Mouse (Mus musculus) cerebellum, adult 2 months (tissue): ENCODE results near the gene Dnajc13.

ENCODE experiments used
- CTCF ChIP-seq: fragments of 200-500 bp; IDR thresholded peaks from 2 replicates; pipeline ENCODE4 v1.5.1; 2011; ENCODE audit warnings: low read depth, mild to moderate bottlenecking, control low read depth, low read length, moderate library complexity, borderline replicate concordance; ENCODE audit not compliant: insufficient read depth
- POLR2A ChIP-seq: fragments of 200-500 bp; IDR thresholded peaks from 2 replicates; pipeline ENCODE4 v1.6.1; 2011; ENCODE audit warnings: low read length, control low read depth, borderline replicate concordance; ENCODE audit not compliant: insufficient read depth

- TF ChIP-seq CTCF: no peak
- peak; percentile 71 for TF ChIP-seq POLR2A
Observed at GRCm38 (mm10) chr9:104262823-104263352, at the start of gene Dnajc13.
